Mouse (Mus musculus) C2C12 (cell line): Measurements from ENCODE around the gene Ubr1.

ENCODE experiments used
- CEBPB ChIP-seq: IDR thresholded peaks from one replicate; pipeline ENCODE4 v1.6.1; 2011; ENCODE audit warnings: low read depth, mild to moderate bottlenecking, control low read depth, moderate library complexity
- CTCF ChIP-seq: IDR thresholded peaks from one replicate; pipeline ENCODE4 v1.5.1; 2011; ENCODE audit not compliant: control insufficient read depth, insufficient read depth, insufficient read length
- FOSL1 ChIP-seq: IDR thresholded peaks from one replicate; pipeline ENCODE4 v1.8.0; 2011; ENCODE audit warnings: mild to moderate bottlenecking, low read length; ENCODE audit not compliant: poor library complexity, insufficient read depth, severe bottlenecking
- MAX ChIP-seq: IDR thresholded peaks from one replicate; pipeline ENCODE4 v1.6.1; 2011; ENCODE audit warnings: mild to moderate bottlenecking, control low read depth
- MYOG ChIP-seq: IDR thresholded peaks from one replicate; pipeline ENCODE4 v1.6.1; 2011; ENCODE audit not compliant: control insufficient read depth, insufficient read length; ENCODE audit errors: extremely low read depth
- USF1 ChIP-seq: IDR thresholded peaks from one replicate; pipeline ENCODE4 v1.6.1; 2011; ENCODE audit warnings: low read depth, mild to moderate bottlenecking, control low read depth, moderate library complexity

DNA sequence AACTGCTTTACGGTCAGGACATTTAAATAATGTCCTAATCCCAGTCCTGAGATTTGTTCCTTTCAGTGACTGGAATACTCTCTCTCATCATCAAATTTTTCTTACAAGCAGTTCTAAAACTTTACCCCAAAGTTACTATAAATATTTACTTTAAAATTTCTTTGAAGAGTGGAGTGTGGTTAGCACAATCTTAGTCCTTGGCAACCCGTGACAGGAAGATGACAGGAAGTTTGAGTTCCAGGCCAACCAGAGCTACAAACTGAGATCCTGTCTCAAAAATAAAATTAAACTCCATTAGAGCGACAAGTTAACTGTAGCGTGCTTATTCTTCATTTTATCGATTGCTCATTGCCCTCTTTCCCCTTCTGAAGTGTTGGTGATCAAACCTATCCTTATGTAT lies 82.9 kb downstream of the Ubr1 start:
- no peak for TF ChIP-seq CTCF
- TF ChIP-seq MAX = no peak
- no peak for TF ChIP-seq MYOG
- TF ChIP-seq USF1 = no peak
- no peak for TF ChIP-seq FOSL1
- TF ChIP-seq CEBPB = no peak
